Mouse (Mus musculus) erythroblast, embryonic 14.5 days (primary cell): ENCODE results near the gene Thsd7b.

Source experiments
- GATA1 ChIP-seq: IDR thresholded peaks from 2 replicates; pipeline ENCODE4 v1.6.1; 2012; ENCODE audit warnings: low read length, inconsistent platforms, mixed read lengths
- TAL1 ChIP-seq: IDR thresholded peaks from 3 replicates; pipeline ENCODE4 v1.6.1; 2012; ENCODE audit warnings: low read length, inconsistent platforms, mixed read lengths

GRCm38 (mm10) chr1:129473504-129473903 is 200.4 kb downstream of the Thsd7b start:
- TF ChIP-seq GATA1 (no peak), TAL1 (no peak)
